Mouse (Mus musculus): ENCODE data around the gene Ckap2. TPM values are rescaled to one million over a fixed set of nuclear protein-coding genes. Genes with fewer than 3 reads are reported as not detected.
A peak's percentile ranks its signal among the peaks of the same experiment; 100 is the strongest.

The Ckap2 gene
- polyA plus RNA-seq, 1 experiment: 6.7 TPM

- H3K36me3 ChIP-seq (ENCODE audit: control insufficient read depth, insufficient read depth, low read length): no peaks in the 10 kb centered on the region
- TF ChIP-seq POLR2A (IDR thresholded peaks at IDR 0.05; ENCODE audit: control insufficient read depth, low read depth, low read length) (peak; percentile 60), CTCF (IDR thresholded peaks at IDR 0.05; ENCODE audit: control insufficient read depth, insufficient read depth, insufficient replicate concordance, low read depth, low read length) (no peak)
- no peak within 1 kb of the TSS for H3K27ac ChIP-seq (ENCODE audit: control insufficient read depth, insufficient read depth, low read depth, low read length)
Observed at GRCm38 (mm10) chr8:22166080-22166603, 19.5 kb downstream of the Ckap2 start, which contains the start of gene Nek3. Nek3 (minus strand) TSS chr8:22166435.

GRCm38 (mm10) chr8:22165251-22166079 lies 20.2 kb downstream of the Ckap2 start:
- TF ChIP-seq POLR2A (IDR thresholded peaks at IDR 0.05; ENCODE audit: control insufficient read depth, low read depth, low read length) (no peak), CTCF (IDR thresholded peaks at IDR 0.05; ENCODE audit: control insufficient read depth, insufficient read depth, insufficient replicate concordance, low read depth, low read length) (no peak)
- Histone ChIP-seq H3K4me3 (ENCODE audit: control insufficient read depth, low read depth, low read length) (peak overlapping the region; percentile 71), H3K27ac (ENCODE audit: control insufficient read depth, insufficient read depth, low read depth, low read length) (no peak overlapping the region), H3K27me3 (ENCODE audit: control insufficient read depth, insufficient read depth, low read length) (no peaks in the 10 kb centered on the region), H3K4me1 (ENCODE audit: control insufficient read depth, insufficient read depth, low read length) (no peaks in the 10 kb centered on the region), H3K36me3 (ENCODE audit: control insufficient read depth, insufficient read depth, low read length) (no peaks in the 10 kb centered on the region)

More at GRCm38 (mm10) chr8:22166080-22166603, 19.5 kb downstream of the Ckap2 start, which contains the start of gene Nek3:
- no peaks in the 10 kb centered on the region for H3K4me1 ChIP-seq (ENCODE audit: control insufficient read depth, insufficient read depth, low read length)
- no peaks in the 10 kb centered on the region for H3K27me3 ChIP-seq (ENCODE audit: control insufficient read depth, insufficient read depth, low read length)
- peak within 1 kb of the TSS; percentile 71 for H3K4me3 ChIP-seq (ENCODE audit: control insufficient read depth, low read depth, low read length)

- Histone ChIP-seq H3K4me1 (ENCODE audit: control insufficient read depth, insufficient read depth, low read length) (no peaks in the 10 kb centered on the region), H3K36me3 (ENCODE audit: control insufficient read depth, insufficient read depth, low read length) (no peaks in the 10 kb centered on the region), H3K27ac (ENCODE audit: control insufficient read depth, insufficient read depth, low read depth, low read length) (no peak overlapping the region), H3K4me3 (ENCODE audit: control insufficient read depth, low read depth, low read length) (no peak overlapping the region), H3K27me3 (ENCODE audit: control insufficient read depth, insufficient read depth, low read length) (no peaks in the 10 kb centered on the region)
- no peak for TF ChIP-seq CTCF (IDR thresholded peaks at IDR 0.05; ENCODE audit: control insufficient read depth, insufficient read depth, insufficient replicate concordance, low read depth, low read length)
- no peak for TF ChIP-seq POLR2A (IDR thresholded peaks at IDR 0.05; ENCODE audit: control insufficient read depth, low read depth, low read length)
Observed at GRCm38 (mm10) chr8:22164431-22164830, 21.2 kb downstream of the Ckap2 start.

- H3K36me3 ChIP-seq (ENCODE audit: control insufficient read depth, insufficient read depth, low read length): no peaks in the 10 kb centered on the region
- no peaks in the 10 kb centered on the region for H3K4me1 ChIP-seq (ENCODE audit: control insufficient read depth, insufficient read depth, low read length)
- H3K27me3 ChIP-seq (ENCODE audit: control insufficient read depth, insufficient read depth, low read length): no peaks in the 10 kb centered on the region
- H3K27ac ChIP-seq (ENCODE audit: control insufficient read depth, insufficient read depth, low read depth, low read length): no peak overlapping the region
- no peak for TF ChIP-seq CTCF (IDR thresholded peaks at IDR 0.05; ENCODE audit: control insufficient read depth, insufficient read depth, insufficient replicate concordance, low read depth, low read length)
- no peak for TF ChIP-seq POLR2A (IDR thresholded peaks at IDR 0.05; ENCODE audit: control insufficient read depth, low read depth, low read length)
- no peak overlapping the region for H3K4me3 ChIP-seq (ENCODE audit: control insufficient read depth, low read depth, low read length)
Observed at GRCm38 (mm10) chr8:22162206-22162605, 23.4 kb downstream of the Ckap2 start.

GRCm38 (mm10) chr8:22150345-22150663 lies 35.3 kb downstream of the Ckap2 start:
- TF ChIP-seq POLR2A (IDR thresholded peaks at IDR 0.05; ENCODE audit: control insufficient read depth, low read depth, low read length) (no peak), CTCF (IDR thresholded peaks at IDR 0.05; ENCODE audit: control insufficient read depth, insufficient read depth, insufficient replicate concordance, low read depth, low read length) (no peak)
- Histone ChIP-seq H3K4me3 (ENCODE audit: control insufficient read depth, low read depth, low read length) (no peak overlapping the region), H3K27me3 (ENCODE audit: control insufficient read depth, insufficient read depth, low read length) (no peaks in the 10 kb centered on the region), H3K4me1 (ENCODE audit: control insufficient read depth, insufficient read depth, low read length) (no peaks in the 10 kb centered on the region), H3K27ac (ENCODE audit: control insufficient read depth, insufficient read depth, low read depth, low read length) (no peak overlapping the region), H3K36me3 (ENCODE audit: control insufficient read depth, insufficient read depth, low read length) (no peaks in the 10 kb centered on the region)

GRCm38 (mm10) chr8:22149643-22150344 lies 35.8 kb downstream of the Ckap2 start:
- no peak for TF ChIP-seq POLR2A (IDR thresholded peaks at IDR 0.05; ENCODE audit: control insufficient read depth, low read depth, low read length)
- TF ChIP-seq CTCF (IDR thresholded peaks at IDR 0.05; ENCODE audit: control insufficient read depth, insufficient read depth, insufficient replicate concordance, low read depth, low read length): no peak
- no peak overlapping the region for H3K4me3 ChIP-seq (ENCODE audit: control insufficient read depth, low read depth, low read length)
- no peak overlapping the region for H3K27ac ChIP-seq (ENCODE audit: control insufficient read depth, insufficient read depth, low read depth, low read length)
- no peaks in the 10 kb centered on the region for H3K27me3 ChIP-seq (ENCODE audit: control insufficient read depth, insufficient read depth, low read length)
- no peaks in the 10 kb centered on the region for H3K4me1 ChIP-seq (ENCODE audit: control insufficient read depth, insufficient read depth, low read length)
- no peaks in the 10 kb centered on the region for H3K36me3 ChIP-seq (ENCODE audit: control insufficient read depth, insufficient read depth, low read length)

GRCm38 (mm10) chr8:22148367-22148740 lies 37.3 kb downstream of the Ckap2 start:
- Histone ChIP-seq H3K27me3 (ENCODE audit: control insufficient read depth, insufficient read depth, low read length) (no peaks in the 10 kb centered on the region), H3K4me3 (ENCODE audit: control insufficient read depth, low read depth, low read length) (no peak overlapping the region), H3K36me3 (ENCODE audit: control insufficient read depth, insufficient read depth, low read length) (no peaks in the 10 kb centered on the region), H3K27ac (ENCODE audit: control insufficient read depth, insufficient read depth, low read depth, low read length) (no peak overlapping the region), H3K4me1 (ENCODE audit: control insufficient read depth, insufficient read depth, low read length) (no peaks in the 10 kb centered on the region)
- TF ChIP-seq POLR2A (IDR thresholded peaks at IDR 0.05; ENCODE audit: control insufficient read depth, low read depth, low read length) (no peak), CTCF (IDR thresholded peaks at IDR 0.05; ENCODE audit: control insufficient read depth, insufficient read depth, insufficient replicate concordance, low read depth, low read length) (no peak)

Measured in testis, adult 2 months (tissue).